Mouse (Mus musculus): Measurements from ENCODE around the gene Tspan9. TPM values are rescaled to one million over a fixed set of nuclear protein-coding genes. Genes with fewer than 3 reads are reported as not detected.

Tspan9 gene
- total RNA-seq, 1 experiment: 161 TPM

DNA sequence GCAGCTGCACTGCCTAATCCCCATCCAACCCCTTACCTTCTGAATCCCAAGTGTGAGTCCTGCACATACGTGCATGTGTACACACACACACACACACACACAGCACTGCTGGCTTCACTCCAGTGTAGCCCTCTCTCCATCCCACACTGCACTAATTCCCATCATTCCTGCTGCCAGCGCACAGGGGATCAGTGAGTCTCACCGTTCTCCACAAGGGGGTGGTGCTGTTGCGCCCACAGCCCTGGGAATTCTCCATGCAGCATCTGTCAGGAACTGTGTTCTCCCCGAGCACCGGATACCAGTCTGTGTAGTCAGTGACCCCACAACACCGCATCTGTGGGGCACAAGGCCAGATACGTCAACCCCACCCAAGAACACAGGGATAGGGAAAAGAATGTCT is 177.9 kb downstream of the Tspan9 start:
- TF ChIP-seq CHD2 (IDR thresholded peaks at IDR 0.05; ENCODE audit: low read depth, low read length): no peak
- Histone ChIP-seq H3K4me1 (ENCODE audit: control insufficient read depth in 2 of 2, insufficient read depth in 2 of 2, low read length in 2 of 2, poor library complexity in 1 of 2) (peaks cover 0 to 3% of the 10 kb centered on the region in 2 experiments; a peak in 2 of 4 replicates), H3K9me3 (ENCODE audit: control insufficient read depth, insufficient read depth, low read depth, low read length) (no peaks in the 10 kb centered on the region), H3K4me3 (ENCODE audit: insufficient read depth in 1 of 2, low read depth in 1 of 2, low read length in 2 of 2, poor library complexity in 1 of 2, severe bottlenecking in 1 of 2) (no peak overlapping the region), H3K9ac (ENCODE audit: insufficient read depth, low read depth, low read length, poor library complexity, severe bottlenecking) (no peak overlapping the region), H3K36me3 (ENCODE audit: control insufficient read depth, insufficient read depth, low read length, poor library complexity, severe bottlenecking) (peaks cover 17% of the 10 kb centered on the region), H3K27ac (ENCODE audit: insufficient read depth, low read depth, low read length, poor library complexity, severe bottlenecking) (no peak overlapping the region)
- in situ Hi-C loops (cut with MboI; ENCODE audit: low sequenced_read_pairs in 2 of 2, unreplicated experiment in 2 of 2): no loop called here
- DNase-seq (ENCODE audit: low read depth, low spot score): no peak

DNA sequence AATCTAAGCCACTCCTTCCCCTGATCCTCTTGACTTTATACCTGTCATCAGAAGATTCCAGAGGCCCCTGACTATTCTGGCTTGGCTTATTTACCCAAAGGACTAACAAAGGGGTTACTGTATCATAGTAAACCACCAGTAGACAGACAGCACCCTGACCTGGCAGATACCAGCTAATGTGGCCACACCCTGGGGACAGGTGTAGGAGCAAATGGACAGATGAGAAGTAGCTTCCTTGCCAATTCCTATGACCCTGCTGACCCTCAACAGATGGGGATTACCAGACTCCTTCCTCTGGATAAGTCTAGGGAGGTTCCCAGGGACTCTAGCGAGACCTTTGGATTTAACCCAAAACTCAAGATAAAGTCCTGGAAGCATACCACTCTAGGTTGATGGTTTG is 183.2 kb downstream of the Tspan9 start:
- in situ Hi-C loops (cut with MboI; ENCODE audit: low sequenced_read_pairs in 2 of 2, unreplicated experiment in 2 of 2): no loop called here
- Histone ChIP-seq H3K4me3 (ENCODE audit: insufficient read depth in 1 of 2, low read depth in 1 of 2, low read length in 2 of 2, poor library complexity in 1 of 2, severe bottlenecking in 1 of 2) (no peak overlapping the region), H3K4me1 (ENCODE audit: control insufficient read depth in 2 of 2, insufficient read depth in 2 of 2, low read length in 2 of 2, poor library complexity in 1 of 2) (no peaks in the 10 kb centered on the region), H3K27ac (ENCODE audit: insufficient read depth, low read depth, low read length, poor library complexity, severe bottlenecking) (no peak overlapping the region), H3K36me3 (ENCODE audit: control insufficient read depth, insufficient read depth, low read length, poor library complexity, severe bottlenecking) (peaks cover 9% of the 10 kb centered on the region), H3K9ac (ENCODE audit: insufficient read depth, low read depth, low read length, poor library complexity, severe bottlenecking) (no peak overlapping the region), H3K9me3 (ENCODE audit: control insufficient read depth, insufficient read depth, low read depth, low read length) (no peaks in the 10 kb centered on the region)
- DNase-seq (ENCODE audit: low read depth, low spot score): no peak
- no peak for TF ChIP-seq MAFK (IDR thresholded peaks at IDR 0.05; ENCODE audit: insufficient read depth, low read depth, low read length)
- no peak for TF ChIP-seq ZNF384 (IDR thresholded peaks at IDR 0.05; ENCODE audit: low read depth, low read length)
- no peak for TF ChIP-seq ZC3H11A (IDR thresholded peaks at IDR 0.05; ENCODE audit: borderline replicate concordance, low read depth, low read length)
- no peak for TF ChIP-seq HCFC1 (IDR thresholded peaks at IDR 0.05; ENCODE audit: borderline replicate concordance, insufficient read depth, low read length)
- no peak for TF ChIP-seq CHD2 (IDR thresholded peaks at IDR 0.05; ENCODE audit: low read depth, low read length)

DNA sequence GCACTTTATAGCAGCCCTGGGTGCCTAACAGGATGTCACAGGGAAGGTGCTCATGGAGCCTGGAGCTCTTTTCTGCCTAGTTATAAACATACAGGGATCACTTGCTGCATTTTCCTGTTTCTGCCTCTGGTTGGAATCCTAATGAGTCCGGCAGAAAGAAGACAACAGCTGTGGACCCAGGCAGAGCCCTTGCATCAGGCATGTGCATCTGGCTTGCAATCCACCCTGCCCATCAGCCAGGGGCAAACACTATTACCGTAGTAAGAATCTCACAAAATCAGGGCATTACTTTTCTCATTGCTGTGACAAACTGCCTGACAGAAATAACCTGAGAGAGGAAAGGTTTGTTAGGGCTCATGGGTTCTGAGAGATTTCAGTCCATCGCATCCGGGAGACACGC is 187.2 kb downstream of the Tspan9 start:
- H3K9ac ChIP-seq (ENCODE audit: insufficient read depth, low read depth, low read length, poor library complexity, severe bottlenecking): no peak overlapping the region
- DNase-seq (ENCODE audit: low read depth, low spot score): no peak
- in situ Hi-C loops (cut with MboI; ENCODE audit: low sequenced_read_pairs in 2 of 2, unreplicated experiment in 2 of 2): no loop called here
- H3K36me3 ChIP-seq (ENCODE audit: control insufficient read depth, insufficient read depth, low read length, poor library complexity, severe bottlenecking): no peaks in the 10 kb centered on the region
- no peak overlapping the region for H3K4me3 ChIP-seq (ENCODE audit: insufficient read depth in 1 of 2, low read depth in 1 of 2, low read length in 2 of 2, poor library complexity in 1 of 2, severe bottlenecking in 1 of 2)
- no peaks in the 10 kb centered on the region for H3K4me1 ChIP-seq (ENCODE audit: control insufficient read depth in 2 of 2, insufficient read depth in 2 of 2, low read length in 2 of 2, poor library complexity in 1 of 2)
- no peak overlapping the region for H3K27ac ChIP-seq (ENCODE audit: insufficient read depth, low read depth, low read length, poor library complexity, severe bottlenecking)
- TF ChIP-seq ZNF384 (IDR thresholded peaks at IDR 0.05; ENCODE audit: low read depth, low read length): no peak
- no peak for TF ChIP-seq CHD2 (IDR thresholded peaks at IDR 0.05; ENCODE audit: low read depth, low read length)
- TF ChIP-seq MAFK (IDR thresholded peaks at IDR 0.05; ENCODE audit: insufficient read depth, low read depth, low read length): no peak
- TF ChIP-seq HCFC1 (IDR thresholded peaks at IDR 0.05; ENCODE audit: borderline replicate concordance, insufficient read depth, low read length): no peak
- no peak for TF ChIP-seq ZC3H11A (IDR thresholded peaks at IDR 0.05; ENCODE audit: borderline replicate concordance, low read depth, low read length)
- no peaks in the 10 kb centered on the region for H3K9me3 ChIP-seq (ENCODE audit: control insufficient read depth, insufficient read depth, low read depth, low read length)

GRCm38 (mm10) chr6:127953071-127953470 is 190.3 kb downstream of the Tspan9 start:
- Histone ChIP-seq H3K4me1 (ENCODE audit: control insufficient read depth in 2 of 2, insufficient read depth in 2 of 2, low read length in 2 of 2, poor library complexity in 1 of 2) (no peaks in the 10 kb centered on the region), H3K9ac (ENCODE audit: insufficient read depth, low read depth, low read length, poor library complexity, severe bottlenecking) (no peak overlapping the region), H3K4me3 (ENCODE audit: insufficient read depth in 1 of 2, low read depth in 1 of 2, low read length in 2 of 2, poor library complexity in 1 of 2, severe bottlenecking in 1 of 2) (no peak overlapping the region), H3K27ac (ENCODE audit: insufficient read depth, low read depth, low read length, poor library complexity, severe bottlenecking) (no peak overlapping the region), H3K9me3 (ENCODE audit: control insufficient read depth, insufficient read depth, low read depth, low read length) (no peaks in the 10 kb centered on the region), H3K36me3 (ENCODE audit: control insufficient read depth, insufficient read depth, low read length, poor library complexity, severe bottlenecking) (no peaks in the 10 kb centered on the region)
- in situ Hi-C loops (cut with MboI; ENCODE audit: low sequenced_read_pairs in 2 of 2, unreplicated experiment in 2 of 2): no loop called here
- TF ChIP-seq HCFC1 (IDR thresholded peaks at IDR 0.05; ENCODE audit: borderline replicate concordance, insufficient read depth, low read length) (no peak), ZNF384 (IDR thresholded peaks at IDR 0.05; ENCODE audit: low read depth, low read length) (no peak), MAFK (IDR thresholded peaks at IDR 0.05; ENCODE audit: insufficient read depth, low read depth, low read length) (no peak), ZC3H11A (IDR thresholded peaks at IDR 0.05; ENCODE audit: borderline replicate concordance, low read depth, low read length) (no peak), CHD2 (IDR thresholded peaks at IDR 0.05; ENCODE audit: low read depth, low read length) (no peak)
- no peak for DNase-seq (ENCODE audit: low read depth, low spot score)

- no peak for TF ChIP-seq MAFK (IDR thresholded peaks at IDR 0.05; ENCODE audit: insufficient read depth, low read depth, low read length)
- no peak for TF ChIP-seq CHD2 (IDR thresholded peaks at IDR 0.05; ENCODE audit: low read depth, low read length)
- no peak for TF ChIP-seq HCFC1 (IDR thresholded peaks at IDR 0.05; ENCODE audit: borderline replicate concordance, insufficient read depth, low read length)
- no peak for TF ChIP-seq ZNF384 (IDR thresholded peaks at IDR 0.05; ENCODE audit: low read depth, low read length)
- TF ChIP-seq ZC3H11A (IDR thresholded peaks at IDR 0.05; ENCODE audit: borderline replicate concordance, low read depth, low read length): no peak
- in situ Hi-C loops (cut with MboI; ENCODE audit: low sequenced_read_pairs in 2 of 2, unreplicated experiment in 2 of 2): no loop called here
- Histone ChIP-seq H3K4me3 (ENCODE audit: insufficient read depth in 1 of 2, low read depth in 1 of 2, low read length in 2 of 2, poor library complexity in 1 of 2, severe bottlenecking in 1 of 2) (no peak overlapping the region), H3K36me3 (ENCODE audit: control insufficient read depth, insufficient read depth, low read length, poor library complexity, severe bottlenecking) (no peaks in the 10 kb centered on the region), H3K27ac (ENCODE audit: insufficient read depth, low read depth, low read length, poor library complexity, severe bottlenecking) (no peak overlapping the region), H3K4me1 (ENCODE audit: control insufficient read depth in 2 of 2, insufficient read depth in 2 of 2, low read length in 2 of 2, poor library complexity in 1 of 2) (no peaks in the 10 kb centered on the region), H3K9me3 (ENCODE audit: control insufficient read depth, insufficient read depth, low read depth, low read length) (no peaks in the 10 kb centered on the region), H3K9ac (ENCODE audit: insufficient read depth, low read depth, low read length, poor library complexity, severe bottlenecking) (no peak overlapping the region)
- DNase-seq (ENCODE audit: low read depth, low spot score): no peak
These were observed 193.5 kb downstream of the Tspan9 start for GRCm38 (mm10) chr6:127949885-127950284.
